Mouse (Mus musculus): ENCODE results near the gene Rgs16.

Gene Rgs16

GRCm38 (mm10) chr1:153740145-153740544 is at the start of gene Rgs16:
Rgs16 (plus strand) TSS chr1:153740349.
- peak; percentile 82 for DNase-seq (ENCODE audit: low read depth, low spot score)

- no peak for DNase-seq (ENCODE audit: low read depth, low spot score)
Observed at GRCm38 (mm10) chr1:153692526-153692925, 47.6 kb upstream of the Rgs16 start.

GRCm38 (mm10) chr1:153694372-153695120 is 45.6 kb upstream of the Rgs16 start:
- DNase-seq (ENCODE audit: low read depth, low spot score): no peak

GRCm38 (mm10) chr1:153695398-153695797 is 44.8 kb upstream of the Rgs16 start:
- DNase-seq (ENCODE audit: low read depth, low spot score): no peak

- DNase-seq (ENCODE audit: low read depth, low spot score): no peak
Observed at GRCm38 (mm10) chr1:153696093-153696492, 44.1 kb upstream of the Rgs16 start.

GRCm38 (mm10) chr1:153696541-153696940 is 43.6 kb upstream of the Rgs16 start:
- DNase-seq (ENCODE audit: low read depth, low spot score): no peak

GRCm38 (mm10) chr1:153697581-153698251 is 42.4 kb upstream of the Rgs16 start:
- DNase-seq (ENCODE audit: low read depth, low spot score): no peak

- DNase-seq (ENCODE audit: low read depth, low spot score): no peak
Observed at GRCm38 (mm10) chr1:153698311-153699084, 41.7 kb upstream of the Rgs16 start.

GRCm38 (mm10) chr1:153700448-153701063 is 39.6 kb upstream of the Rgs16 start:
- no peak for DNase-seq (ENCODE audit: low read depth, low spot score)

GRCm38 (mm10) chr1:153701461-153701860 is 38.7 kb upstream of the Rgs16 start:
- no peak for DNase-seq (ENCODE audit: low read depth, low spot score)

- no peak for DNase-seq (ENCODE audit: low read depth, low spot score)
Observed at GRCm38 (mm10) chr1:153702166-153702852, 37.8 kb upstream of the Rgs16 start.

- no peak for DNase-seq (ENCODE audit: low read depth, low spot score)
Observed at GRCm38 (mm10) chr1:153702853-153703410, 37.2 kb upstream of the Rgs16 start.

- no peak for DNase-seq (ENCODE audit: low read depth, low spot score)
Observed at GRCm38 (mm10) chr1:153703445-153703991, 36.6 kb upstream of the Rgs16 start.

- no peak for DNase-seq (ENCODE audit: low read depth, low spot score)
Observed at GRCm38 (mm10) chr1:153704174-153704573, 36.0 kb upstream of the Rgs16 start.

- DNase-seq (ENCODE audit: low read depth, low spot score): peak; percentile 27
Observed at GRCm38 (mm10) chr1:153704996-153705395, 35.2 kb upstream of the Rgs16 start.

- DNase-seq (ENCODE audit: low read depth, low spot score): peak; percentile 37
Observed at GRCm38 (mm10) chr1:153708626-153709025, 31.5 kb upstream of the Rgs16 start.

- no peak for DNase-seq (ENCODE audit: low read depth, low spot score)
Observed at GRCm38 (mm10) chr1:153709451-153709850, 30.7 kb upstream of the Rgs16 start.

GRCm38 (mm10) chr1:153711544-153712262 is 28.4 kb upstream of the Rgs16 start:
- DNase-seq (ENCODE audit: low read depth, low spot score): no peak

GRCm38 (mm10) chr1:153712633-153713032 is 27.5 kb upstream of the Rgs16 start:
- no peak for DNase-seq (ENCODE audit: low read depth, low spot score)

GRCm38 (mm10) chr1:153717990-153718389 is 22.2 kb upstream of the Rgs16 start:
- no peak for DNase-seq (ENCODE audit: low read depth, low spot score)
